Mouse (Mus musculus): Measurements from ENCODE around the gene Saysd1. TPM values are rescaled to one million over a fixed set of nuclear protein-coding genes. Genes with fewer than 3 reads are reported as not detected.

Gene Saysd1
- total and polyA plus RNA-seq, 3 experiments: 5.3 to 6.6 (median 5.9) TPM

GRCm38 (mm10) chr14:20134965-20135671 lies 3.2 kb downstream of the Saysd1 start:
- Histone ChIP-seq H3K4me1 (ENCODE audit: control insufficient read depth in 1 of 2, insufficient read depth in 2 of 2) (no peaks in the 10 kb centered on the region), H3K27ac (ENCODE audit: insufficient read depth, low read depth) (no peak overlapping the region), H3K27me3 (replicated peaks) (no peaks in the 10 kb centered on the region), H3K4me2 (ENCODE audit: insufficient read depth, low read depth, poor library complexity, severe bottlenecking) (no peak overlapping the region), H3K9me3 (replicated peaks; ENCODE audit: low read length) (no peaks in the 10 kb centered on the region), H3K9ac (ENCODE audit: insufficient read depth, low read depth) (no peak overlapping the region), H3K36me3 (replicated peaks in 1 of 2; ENCODE audit: control insufficient read depth in 1 of 2, insufficient read depth in 1 of 2, low read length in 1 of 2) (peaks cover 5 to 24% of the 10 kb centered on the region in 2 experiments), H3K4me3 (replicated peaks in 1 of 3; ENCODE audit: low read depth in 2 of 3, low read length in 2 of 3, poor library complexity in 1 of 3) (no peak overlapping the region), H3K79me2 (replicated peaks; ENCODE audit: control insufficient read depth, extremely low read depth, insufficient read depth, poor library complexity, severe bottlenecking) (no peaks in the 10 kb centered on the region)
- DNase-seq (ENCODE audit: extremely low read depth): no peak
- in situ Hi-C loops (cut with MboI; ENCODE audit: low pct_ligation_motif_present, low pct_unique_long_range_greater_than_20kb, low sequenced_read_pairs): no loop called here
- dilution Hi-C loops (cut with MboI; ENCODE audit: extremely low pct_ligation_motif_present, extremely low pct_unique_long_range_greater_than_20kb, low sequenced_read_pairs): no loop called here
- no peak for TF ChIP-seq ZKSCAN1 (IDR thresholded peaks at IDR 0.05; ENCODE audit: borderline replicate concordance, low read depth, low read length)
- TF ChIP-seq USF2 (conservative IDR thresholded peaks at IDR 0.05; ENCODE audit: low read depth, low read length): no peak
- no peak for TF ChIP-seq ZC3H11A (IDR thresholded peaks at IDR 0.05; ENCODE audit: low read depth, low read length)
- TF ChIP-seq EP300 (IDR thresholded peaks at IDR 0.05; ENCODE audit: low read length): no peak
- TF ChIP-seq HCFC1 (IDR thresholded peaks at IDR 0.05; ENCODE audit: low read depth, low read length): no peak
- TF ChIP-seq MEF2A (IDR thresholded peaks at IDR 0.05; ENCODE audit: borderline replicate concordance, low read depth, low read length): no peak

DNA sequence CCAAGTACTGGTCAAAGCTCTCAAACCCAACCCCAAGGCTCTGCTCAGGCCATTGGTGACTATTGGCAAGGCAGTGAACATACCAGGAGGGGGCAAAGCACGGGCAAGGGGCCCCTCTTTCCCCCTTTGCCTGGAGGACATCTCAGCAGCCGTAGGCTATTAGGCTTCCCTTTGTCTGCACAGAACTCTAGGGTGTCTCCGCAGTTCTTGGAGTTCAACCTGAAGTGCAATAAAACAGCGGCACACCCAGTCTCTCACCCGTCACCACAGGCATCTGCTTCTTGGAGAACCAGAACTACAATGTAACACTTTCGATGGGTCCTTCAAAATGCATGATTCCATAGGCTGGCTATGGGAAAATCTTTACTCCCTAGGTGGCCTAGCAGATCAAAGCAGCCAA lies 10.2 kb downstream of the Saysd1 start:
- no peak for DNase-seq (ENCODE audit: extremely low read depth)
- in situ Hi-C loops (cut with MboI; ENCODE audit: low pct_ligation_motif_present, low pct_unique_long_range_greater_than_20kb, low sequenced_read_pairs): no loop called here

More for the DNA sequence above, 10.2 kb downstream of the Saysd1 start:
- TF ChIP-seq MAX (IDR thresholded peaks at IDR 0.05; ENCODE audit: low read length) (no peak), IRF4 (IDR thresholded peaks at IDR 0.05; ENCODE audit: low read depth, low read length) (no peak), NELFE (IDR thresholded peaks at IDR 0.05; ENCODE audit: low read depth, low read length) (no peak), MAZ (IDR thresholded peaks at IDR 0.05; ENCODE audit: low read depth, low read length) (no peak), JUND (conservative IDR thresholded peaks at IDR 0.05; ENCODE audit: low read depth, low read length) (no peak), PAX5 (IDR thresholded peaks at IDR 0.05; ENCODE audit: low read length) (no peak), KAT2A (IDR thresholded peaks at IDR 0.05; ENCODE audit: insufficient replicate concordance, low read length) (no peak), USF1 (IDR thresholded peaks at IDR 0.05; ENCODE audit: low read depth, low read length) (no peak), RAD21 (IDR thresholded peaks at IDR 0.05; ENCODE audit: low read depth, low read length) (no peak), E2F4 (IDR thresholded peaks at IDR 0.05; ENCODE audit: insufficient replicate concordance, low read depth, low read length) (no peak), TBP (conservative IDR thresholded peaks at IDR 0.05; ENCODE audit: low read depth, low read length) (no peak), ZNF384 (IDR thresholded peaks at IDR 0.05; ENCODE audit: low read depth, low read length) (no peak), POLR2AphosphoS2 (IDR thresholded peaks at IDR 0.05; ENCODE audit: low read depth, low read length) (no peak), MEF2A (IDR thresholded peaks at IDR 0.05; ENCODE audit: borderline replicate concordance, low read depth, low read length) (no peak), HCFC1 (IDR thresholded peaks at IDR 0.05; ENCODE audit: low read depth, low read length) (no peak), EP300 (IDR thresholded peaks at IDR 0.05; ENCODE audit: low read length) (no peak), ELF1 (IDR thresholded peaks at IDR 0.05; ENCODE audit: low read depth, low read length) (no peak), ZC3H11A (IDR thresholded peaks at IDR 0.05; ENCODE audit: low read depth, low read length) (no peak), CTCF (conservative IDR thresholded peaks at IDR 0.05 in 1 of 2, IDR thresholded peaks at IDR 0.05 in 1 of 2; ENCODE audit: low read depth in 2 of 2, low read length in 2 of 2) (no peak), ZKSCAN1 (IDR thresholded peaks at IDR 0.05; ENCODE audit: borderline replicate concordance, low read depth, low read length) (no peak)
- no peaks in the 10 kb centered on the region for H3K36me3 ChIP-seq (replicated peaks in 1 of 2; ENCODE audit: control insufficient read depth in 1 of 2, insufficient read depth in 1 of 2, low read length in 1 of 2)
- no peak overlapping the region for H3K4me3 ChIP-seq (replicated peaks in 1 of 3; ENCODE audit: low read depth in 2 of 3, low read length in 2 of 3, poor library complexity in 1 of 3)
- H3K9me3 ChIP-seq (replicated peaks; ENCODE audit: low read length): peaks cover 2% of the 10 kb centered on the region
- H3K4me2 ChIP-seq (ENCODE audit: insufficient read depth, low read depth, poor library complexity, severe bottlenecking): no peak overlapping the region
- no peak overlapping the region for H3K27ac ChIP-seq (ENCODE audit: insufficient read depth, low read depth)
- H3K79me2 ChIP-seq (replicated peaks; ENCODE audit: control insufficient read depth, extremely low read depth, insufficient read depth, poor library complexity, severe bottlenecking): no peaks in the 10 kb centered on the region
- H3K27me3 ChIP-seq (replicated peaks): no peaks in the 10 kb centered on the region
- H3K4me1 ChIP-seq (ENCODE audit: control insufficient read depth in 1 of 2, insufficient read depth in 2 of 2): peaks cover 4 to 12% of the 10 kb centered on the region in 2 experiments; a peak in 3 of 4 replicates
- no peak overlapping the region for H3K9ac ChIP-seq (ENCODE audit: insufficient read depth, low read depth)
- dilution Hi-C loops (cut with MboI; ENCODE audit: extremely low pct_ligation_motif_present, extremely low pct_unique_long_range_greater_than_20kb, low sequenced_read_pairs): no loop called here

Measured in CH12.LX (cell line).